Mouse (Mus musculus) limb, embryonic 12.5 days (tissue): Measurements from ENCODE around the gene Mrgprf. TPM values are rescaled to one million over a fixed set of nuclear protein-coding genes. Genes with fewer than 3 reads are reported as not detected.

ENCODE experiments used
- ATAC-seq: fragments of 200-750 bp; cut with Nextera tagmentation; 2 replicates; pipeline ENCODE4 v1.8.0; 2017; ENCODE audit warnings: low read depth, moderate TSS enrichment; ENCODE audit not compliant: insufficient number of reproducible peaks, insufficient read depth, low FRiP score, low TSS enrichment
- H3K27ac ChIP-seq: fragments of 300-500 bp; sonication (generic); 2 replicates; pipeline ENCODE4 v1.5.1; 2016; ENCODE audit warnings: mild to moderate bottlenecking, moderate library complexity
- H3K27me3 ChIP-seq: fragments of 300-500 bp; sonication (generic); 2 replicates; pipeline ENCODE4 v1.6.1; 2016; ENCODE audit warnings: mild to moderate bottlenecking, moderate library complexity
- H3K36me3 ChIP-seq: fragments of 300-500 bp; sonication (generic); 2 replicates; pipeline ENCODE4 v1.6.1; 2016; ENCODE audit warnings: mild to moderate bottlenecking, moderate library complexity
- H3K4me1 ChIP-seq: fragments of 300-500 bp; sonication (generic); replicated peaks from 2 replicates; pipeline ENCODE4 v1.6.1; 2016
- H3K4me2 ChIP-seq: fragments of 300-500 bp; sonication (generic); 2 replicates; pipeline ENCODE4 v1.6.1; 2016; ENCODE audit warnings: mild to moderate bottlenecking, moderate library complexity
- H3K4me3 ChIP-seq: fragments of 300-500 bp; sonication (generic); replicated peaks from 2 replicates; pipeline ENCODE4 v1.5.1; 2016; ENCODE audit warnings: mild to moderate bottlenecking
- H3K9ac ChIP-seq: fragments of 300-500 bp; sonication (generic); replicated peaks from 2 replicates; pipeline ENCODE4 v1.6.1; 2016; ENCODE audit warnings: mild to moderate bottlenecking, moderate library complexity
- H3K9me3 ChIP-seq: fragments of 300-500 bp; sonication (generic); 2 replicates; pipeline ENCODE4 v1.6.1; 2016; ENCODE audit warnings: mild to moderate bottlenecking, moderate library complexity
- WGBS: fragments of 180-500 bp; shearing (Covaris S2); methylation state at CpG from one replicate; pipeline ENCODE4 v1.1.7; 2016; 5-methylcytosine and 5-hydroxymethylcytosine counted together
- polyA plus RNA-seq: library from polyadenylated mRNA; unstranded; fragments of >200 nt; fragmentation: Nextera tagmentation; extraction: Ambion mirVana; gene quantifications from 2 replicates; pipeline ENCODE4 v1.2.1, GENCODE M21; 2016

Gene Mrgprf
- polyA plus RNA-seq, 1 experiment from 2014 or later, result 0.41 TPM

- WGBS, result 88% methylated on average over 5 of the region's 5 CpGs
- no peaks in the 10 kb centered on the region for H3K36me3 ChIP-seq
- H3K9ac ChIP-seq, result no peak overlapping the region
- no peak overlapping the region for H3K4me3 ChIP-seq
- no peak overlapping the region for H3K4me2 ChIP-seq
- no peak for ATAC-seq
- no peaks in the 10 kb centered on the region for H3K4me1 ChIP-seq
- H3K27me3 ChIP-seq, result no peaks in the 10 kb centered on the region
- no peaks in the 10 kb centered on the region for H3K9me3 ChIP-seq
- no peak overlapping the region for H3K27ac ChIP-seq
Observed at GRCm38 (mm10) chr7:145340248-145340904, 39.7 kb downstream of the Mrgprf start.

Other genes starting within 250 kb of the Mrgprf start
- 0.41 TPM in 1 of 2 replicates, not detected in the other for gene 1810010D01Rik, start 92.7 kb upstream of the Mrgprf start, polyA plus RNA-seq
- 9.1 and 10.2 TPM in 2 replicates for gene Tpcn2, start 16.8 kb upstream of the Mrgprf start, polyA plus RNA-seq
- gene Mrgprd, start 14.0 kb downstream of the Mrgprf start, polyA plus RNA-seq, result not detected in 2 replicates